8 mouse cellular contexts compared by ENCODE assay signal in genomic region chrX:85574182-85574541, GRCm38 (mm10). TPM values are rescaled to one million over a fixed set of nuclear protein-coding genes. Genes with fewer than 3 reads are reported as not detected.
DNase-seq lines count a peak whose midpoint lies in the region; ATAC-seq and TF ChIP-seq lines count a peak whose summit lies in the region.

No protein-coding gene starts in this region.

- no peaks in the 10 kb centered on the region for H3K9me3 ChIP-seq in MEL (replicated peaks; ENCODE audit: insufficient read depth, low read length)
- no peaks in the 10 kb centered on the region for H3K9me3 ChIP-seq in embryonic facial prominence, embryonic 15.5 days (replicated peaks)
- no peaks in the 10 kb centered on the region for H3K9me3 ChIP-seq in intestine, embryonic 14.5 days (ENCODE audit: control insufficient read depth, low read length)

- DNase-seq in left cerebral cortex, adult 18-20 months (ENCODE audit: low spot score in 2 of 2), result peak; percentile 2 to 3
- no peak for DNase-seq in left cerebral cortex, adult 11 months (ENCODE audit: low spot score)
- DNase-seq in MEL (ENCODE audit: low read depth, low spot score), result peak; percentile 50
- peak; percentile 64 for DNase-seq in intestine, embryonic 14.5 days (ENCODE audit: low spot score)
- DNase-seq in testis, postnatal 14 days (ENCODE audit: low spot score), result peak; percentile 38
- DNase-seq in c-Kit-positive CD71-positive TER-119-positive erythroid progenitor cells, embryonic 14.5 days (ENCODE audit: low spot score), result no peak

- no peak for TF ChIP-seq CTCF in MEL (IDR thresholded peaks at IDR 0.05 in 2 of 3, conservative IDR thresholded peaks at IDR 0.05 in 1 of 3; ENCODE audit: control insufficient read depth in 1 of 3, insufficient read depth in 1 of 3, low read depth in 2 of 3, low read length in 3 of 3, poor library complexity in 1 of 3, severe bottlenecking in 1 of 3)

- H3K4me2 ChIP-seq in embryonic facial prominence, embryonic 15.5 days (replicated peaks), result peak overlapping the region; percentile 47
- H3K4me2 ChIP-seq in intestine, embryonic 14.5 days (ENCODE audit: low read length), result peak overlapping the region; percentile 54

- TF ChIP-seq RAD21 in MEL (IDR thresholded peaks at IDR 0.05; ENCODE audit: low read depth, low read length), result no peak

- H3K4me3 ChIP-seq in MEL (ENCODE audit: control insufficient read depth in 1 of 2, insufficient read depth in 1 of 2, low read depth in 2 of 2, low read length in 2 of 2), result peak overlapping the region; percentile 75 to 82
- peak overlapping the region; percentile 67 for H3K4me3 ChIP-seq in embryonic facial prominence, embryonic 15.5 days (replicated peaks)
- H3K4me3 ChIP-seq in intestine, embryonic 14.5 days (ENCODE audit: low read depth, low read length), result peak overlapping the region; percentile 50

- peak in 1 of 2 experiments; percentile 43; a peak in 1 of 4 replicates for TF ChIP-seq POLR2A in MEL (IDR thresholded peaks at IDR 0.05; ENCODE audit: control insufficient read depth in 1 of 2, insufficient read depth in 1 of 2, low read depth in 1 of 2, low read length in 2 of 2, poor library complexity in 1 of 2)

- peak overlapping the region; percentile 44; the same call in 1 of the 2 replicates for H3K27ac ChIP-seq in MEL (ENCODE audit: control insufficient read depth, low read depth, low read length)
- peak overlapping the region; percentile 36; the same call in 1 of the 2 replicates for H3K27ac ChIP-seq in embryonic facial prominence, embryonic 15.5 days (replicated peaks)
- H3K27ac ChIP-seq in intestine, embryonic 14.5 days (ENCODE audit: low read depth), result peak overlapping the region; percentile 44; the same call in 1 of the 2 replicates

- no peaks in the 10 kb centered on the region for H3K27me3 ChIP-seq in MEL (ENCODE audit: control insufficient read depth in 1 of 2, insufficient read depth in 2 of 2, low read length in 2 of 2)
- H3K27me3 ChIP-seq in embryonic facial prominence, embryonic 15.5 days, result no peaks in the 10 kb centered on the region
- no peaks in the 10 kb centered on the region for H3K27me3 ChIP-seq in intestine, embryonic 14.5 days (replicated peaks; ENCODE audit: control insufficient read depth, insufficient read depth, low read length)

- peak overlapping the region; percentile 79 for H3K9ac ChIP-seq in MEL (ENCODE audit: control insufficient read depth, low read depth, low read length, poor library complexity, severe bottlenecking)
- H3K9ac ChIP-seq in embryonic facial prominence, embryonic 15.5 days, result peak overlapping the region; percentile 74
- H3K9ac ChIP-seq in intestine, embryonic 14.5 days (ENCODE audit: low read length), result peak overlapping the region; percentile 65

- WGBS in embryonic facial prominence, embryonic 15.5 days, result 17% methylated on average over 29 of the region's 34 CpGs
- WGBS in intestine, embryonic 14.5 days, result 15% methylated on average over 31 of the region's 34 CpGs

- peaks cover 11% of the 10 kb centered on the region for H3K79me2 ChIP-seq in MEL (ENCODE audit: control insufficient read depth, insufficient read depth, low read length, poor library complexity)

- 0 out of 2 replicates have a peak, but pooled peaks have one; percentile 5 for ATAC-seq in embryonic facial prominence, embryonic 15.5 days (ENCODE audit: insufficient number of reproducible peaks, low FRiP score, low TSS enrichment, low read depth)
- ATAC-seq in intestine, embryonic 14.5 days (replicated peaks; ENCODE audit: low FRiP score, low TSS enrichment, low read depth), result peak; percentile 76
- peak; percentile 26; the same call in 1 of the 2 replicates for ATAC-seq in megakaryocyte-erythroid progenitor cell, adult 5-6 weeks (replicated peaks; ENCODE audit: low FRiP score, low TSS enrichment, poor library complexity, severe bottlenecking)

- no peak for TF ChIP-seq EP300 in MEL (IDR thresholded peaks at IDR 0.05; ENCODE audit: low read depth in 1 of 2, low read length in 2 of 2)

- H3K36me3 ChIP-seq in MEL (ENCODE audit: control insufficient read depth in 1 of 2, insufficient read depth in 2 of 2, low read length in 2 of 2), result peaks cover 0 to 10% of the 10 kb centered on the region in 2 experiments; a peak in 3 of 4 replicates
- H3K36me3 ChIP-seq in embryonic facial prominence, embryonic 15.5 days, result no peaks in the 10 kb centered on the region
- no peaks in the 10 kb centered on the region for H3K36me3 ChIP-seq in intestine, embryonic 14.5 days (ENCODE audit: control insufficient read depth, insufficient read depth, low read length)

- peaks cover 2 to 4% of the 10 kb centered on the region in 2 experiments; a peak in 2 of 4 replicates for H3K4me1 ChIP-seq in MEL (ENCODE audit: control insufficient read depth in 1 of 2, insufficient read depth in 2 of 2, low read length in 2 of 2)
- no peaks in the 10 kb centered on the region for H3K4me1 ChIP-seq in embryonic facial prominence, embryonic 15.5 days
- H3K4me1 ChIP-seq in intestine, embryonic 14.5 days (replicated peaks; ENCODE audit: control insufficient read depth, insufficient read depth, low read length), result no peaks in the 10 kb centered on the region; the same call in 1 of the 2 replicates

TF ChIP-seq in MEL, 35 proteins besides CTCF, POLR2A, EP300 and RAD21:
- no peak for TF ChIP-seq HCFC1 (IDR thresholded peaks at IDR 0.05; ENCODE audit: low read depth, low read length)
TF ChIP-seq in MEL: peak in this region for 0.

RNA-seq across cellular contexts. Expression of gene Tab3, which starts 0.3 kb away (rescaled TPM):
- 10 to 100 TPM; 17.3 to 20.8 TPM for total RNA-seq in left cerebral cortex, adult 18-20 months (2021)
- total RNA-seq in MEL (2012; rRNA removed), result 5.2 and 7.3 TPM in 2 replicates
- polyA plus RNA-seq in MEL (2012; ENCODE audit: insufficient read depth in 1 of 2, insufficient read length in 2 of 2, low read depth in 1 of 2, low replicate concordance in 2 of 2, missing spikeins in 1 of 2), result 10 to 100 TPM in 1 of 2 experiments, not detected in 1; 12.8 TPM
- polyA plus RNA-seq in embryonic facial prominence, embryonic 15.5 days (2015; fragmentation: Nextera tagmentation; extraction: Ambion mirVana), result 3.7 and 3.9 TPM in 2 replicates
- 5.7 and 6.2 TPM in 2 replicates for polyA plus RNA-seq in intestine, embryonic 14.5 days (2014; fragmentation: Nextera tagmentation; extraction: Ambion mirVana)
- total RNA-seq in megakaryocyte-erythroid progenitor cell, adult 5-6 weeks (2014; fragmentation: Nextera tagmentation), result 27.2 and 41.2 TPM in 2 replicates
- total RNA-seq in megakaryocyte-erythroid progenitor cell, adult 5-6 weeks (2017), result 16.6 and 16.7 TPM in 2 replicates

Comparison
In these comparisons a context has a peak if more than half of its experiments do, and no peak if none do; other contexts are left out.
1. DNase-seq: peak in left cerebral cortex, adult 18-20 months (2 of 2), MEL (single experiment), intestine, embryonic 14.5 days (single experiment) and testis, postnatal 14 days (single experiment); none in left cerebral cortex, adult 11 months (single experiment) and c-Kit-positive CD71-positive TER-119-positive erythroid progenitor cells, embryonic 14.5 days (single experiment).
2. ATAC-seq: peak in every context shown above with its lines; median percentile 76 in intestine, embryonic 14.5 days; 26 in megakaryocyte-erythroid progenitor cell, adult 5-6 weeks; 5 in embryonic facial prominence, embryonic 15.5 days.
3. Peak in every context shown above with its lines, with median percentiles within 50 percentile points of each other: H3K27ac ChIP-seq, H3K4me3 ChIP-seq and H3K9ac ChIP-seq.